Mouse (Mus musculus) stomach, embryonic 14.5 days (tissue): ENCODE results near the gene Parvb. TPM values are rescaled to one million over a fixed set of nuclear protein-coding genes. Genes with fewer than 3 reads are reported as not detected.

Experiments
- ATAC-seq: fragments of 200-750 bp; cut with Nextera tagmentation; 2 replicates; pipeline ENCODE4 v1.8.0; 2017; ENCODE audit warnings: low read depth, moderate TSS enrichment; ENCODE audit not compliant: insufficient number of reproducible peaks, insufficient read depth, low FRiP score
- H3K27ac ChIP-seq: fragments of 300-500 bp; sonication (generic); 2 replicates; pipeline ENCODE4 v1.5.1; 2014; ENCODE audit warnings: mild to moderate bottlenecking, low read length, moderate library complexity, mixed read lengths
- H3K27me3 ChIP-seq: fragments of 300-500 bp; sonication (generic); 2 replicates; pipeline ENCODE4 v1.6.1; 2014; ENCODE audit warnings: low read length, control low read depth, mixed read lengths; ENCODE audit not compliant: control insufficient read depth, insufficient read depth
- H3K36me3 ChIP-seq: fragments of 300-500 bp; sonication (generic); 2 replicates; pipeline ENCODE4 v1.6.1; 2014; ENCODE audit warnings: mild to moderate bottlenecking, control low read depth, low read length, moderate library complexity, mixed read lengths; ENCODE audit not compliant: control insufficient read depth, insufficient read depth
- H3K4me1 ChIP-seq: fragments of 300-500 bp; sonication (generic); 2 replicates; pipeline ENCODE4 v1.6.1; 2014; ENCODE audit warnings: low read length, control low read depth, mixed read lengths; ENCODE audit not compliant: control insufficient read depth, insufficient read depth
- H3K4me2 ChIP-seq: fragments of 300-500 bp; sonication (generic); replicated peaks from 2 replicates; pipeline ENCODE4 v1.6.1; 2014; ENCODE audit warnings: low read depth, low read length, control low read depth
- H3K4me3 ChIP-seq: fragments of 300-500 bp; sonication (generic); 2 replicates; pipeline ENCODE4 v1.5.1; 2014; ENCODE audit warnings: low read depth, low read length, control low read depth
- H3K9ac ChIP-seq: fragments of 300-500 bp; sonication (generic); replicated peaks from 2 replicates; pipeline ENCODE4 v1.6.1; 2014; ENCODE audit warnings: low read depth, mild to moderate bottlenecking, control low read depth, low read length, moderate library complexity, mixed read lengths
- H3K9me3 ChIP-seq: fragments of 300-500 bp; sonication (generic); 2 replicates; pipeline ENCODE4 v1.6.1; 2016; ENCODE audit warnings: low read depth, low read length, control low read depth; ENCODE audit not compliant: control insufficient read depth
- whole genome bisulfite sequencing: fragments of 180-500 bp; shearing (Covaris S2); extraction: QIAGEN DNeasy Blood & Tissue Kit; methylation state at CpG from one replicate; pipeline ENCODE4 v1.1.7; 2014; 5-methylcytosine and 5-hydroxymethylcytosine counted together
- polyA plus RNA-seq: library from polyadenylated mRNA; unstranded; fragments of >200 nt; fragmentation: Nextera tagmentation; extraction: Ambion mirVana; gene quantifications from 2 replicates; pipeline ENCODE4 v1.2.1, GENCODE M21; 2014

Gene Parvb
- 4.1 and 4.4 TPM in 2 replicates for polyA plus RNA-seq

- ATAC-seq, result peak; percentile 50; the same call in 1 of the 2 replicates
- peak within 1 kb of the TSS; percentile 92 for H3K4me2 ChIP-seq
- 0 out of 2 replicates have a peak, but pooled peaks cover 13% of the 10 kb centered on the region for H3K4me1 ChIP-seq
- peak within 1 kb of the TSS; percentile 42 for H3K4me3 ChIP-seq
- no peaks in the 10 kb centered on the region for H3K27me3 ChIP-seq
- WGBS, result 2% methylated on average over 52 of the region's 53 CpGs
- H3K9ac ChIP-seq, result peak within 1 kb of the TSS; percentile 32; the same call in 1 of the 2 replicates
- no peaks in the 10 kb centered on the region for H3K9me3 ChIP-seq
- H3K27ac ChIP-seq, result 0 out of 2 replicates have a peak within 1 kb of the TSS, but pooled peaks have one; percentile 33
- no peaks in the 10 kb centered on the region for H3K36me3 ChIP-seq
Measured at GRCm38 (mm10) chr15:84231721-84232561, at the start of gene Parvb. Parvb (plus strand) TSS chr15:84232043.

- Histone ChIP-seq H3K4me2 (no peak overlapping the region), H3K4me1 (no peaks in the 10 kb centered on the region), H3K36me3 (no peaks in the 10 kb centered on the region), H3K27ac (no peak overlapping the region), H3K9ac (no peak overlapping the region), H3K27me3 (no peaks in the 10 kb centered on the region), H3K4me3 (no peak overlapping the region), H3K9me3 (no peaks in the 10 kb centered on the region)
- 16% methylated on average over 1 of the region's 1 CpGs for WGBS
- no peak for ATAC-seq
Measured at GRCm38 (mm10) chr15:84183967-84184366, 47.9 kb upstream of the Parvb start.

- no peak overlapping the region for H3K9ac ChIP-seq
- H3K4me2 ChIP-seq, result no peak overlapping the region
- H3K36me3 ChIP-seq, result no peaks in the 10 kb centered on the region
- H3K4me1 ChIP-seq, result no peaks in the 10 kb centered on the region
- H3K9me3 ChIP-seq, result no peaks in the 10 kb centered on the region
- H3K27ac ChIP-seq, result no peak overlapping the region
- ATAC-seq, result no peak
- WGBS, result 45% methylated on average over 4 of the region's 4 CpGs
- no peak overlapping the region for H3K4me3 ChIP-seq
- no peaks in the 10 kb centered on the region for H3K27me3 ChIP-seq
Measured at GRCm38 (mm10) chr15:84186196-84186595, 45.6 kb upstream of the Parvb start.

GRCm38 (mm10) chr15:84188887-84189530 lies 42.8 kb upstream of the Parvb start:
- ATAC-seq, result no peak
- 55% methylated on average over 2 of the region's 2 CpGs for WGBS
- H3K4me2 ChIP-seq, result no peak overlapping the region

DNA sequence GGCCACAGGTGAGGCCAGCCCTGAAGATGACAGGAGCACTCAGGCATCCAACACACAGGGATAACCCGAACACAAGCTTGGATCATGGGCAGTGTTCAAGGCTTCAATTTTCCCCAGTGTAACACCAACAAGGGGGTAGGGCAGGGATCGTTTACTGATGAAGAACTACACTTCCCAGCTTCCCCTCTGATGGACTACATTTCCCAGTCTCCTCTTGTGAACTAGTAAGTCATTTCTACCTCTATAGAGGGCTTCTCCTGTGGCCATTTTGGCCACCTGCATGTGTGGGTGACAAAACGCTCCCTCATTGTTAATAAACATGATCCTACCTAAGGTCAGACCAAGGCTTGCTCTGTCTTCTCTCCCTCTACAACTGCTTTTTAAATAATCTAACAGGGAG lies 42.0 kb upstream of the Parvb start:
- Histone ChIP-seq H3K27me3 (no peaks in the 10 kb centered on the region), H3K36me3 (no peaks in the 10 kb centered on the region), H3K4me1 (peaks cover 6% of the 10 kb centered on the region), H3K9ac (no peak overlapping the region), H3K9me3 (no peaks in the 10 kb centered on the region), H3K27ac (no peak overlapping the region), H3K4me3 (no peak overlapping the region), H3K4me2 (no peak overlapping the region)
- no peak for ATAC-seq
- WGBS, result 44% methylated on average over 3 of the region's 3 CpGs

More at GRCm38 (mm10) chr15:84188887-84189530, 42.8 kb upstream of the Parvb start:
- H3K9ac ChIP-seq, result no peak overlapping the region
- H3K27ac ChIP-seq, result no peak overlapping the region
- H3K27me3 ChIP-seq, result no peaks in the 10 kb centered on the region
- H3K4me3 ChIP-seq, result no peak overlapping the region
- H3K36me3 ChIP-seq, result no peaks in the 10 kb centered on the region
- H3K9me3 ChIP-seq, result no peaks in the 10 kb centered on the region
- H3K4me1 ChIP-seq, result peaks cover 6% of the 10 kb centered on the region

DNA sequence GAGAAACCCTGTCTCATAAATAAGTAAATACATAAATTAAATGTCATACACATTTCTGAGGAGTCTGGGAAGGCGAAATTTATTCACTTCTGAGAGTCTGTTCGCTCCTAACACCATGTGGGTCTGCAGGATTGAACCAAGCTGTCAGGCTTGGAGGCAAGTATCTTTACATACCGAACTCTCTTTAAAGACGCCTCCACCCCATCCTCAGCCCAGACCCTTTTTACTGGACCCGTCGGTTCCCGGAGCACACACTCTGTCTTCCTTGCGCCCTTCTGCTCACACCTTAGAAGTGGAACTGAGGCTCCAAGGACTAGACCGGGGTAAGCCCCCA lies 40.2 kb upstream of the Parvb start:
- peak overlapping the region; percentile 76 for H3K27ac ChIP-seq
- H3K27me3 ChIP-seq, result no peaks in the 10 kb centered on the region
- WGBS, result 2% methylated on average over 9 of the region's 9 CpGs
- peaks cover 6% of the 10 kb centered on the region for H3K4me1 ChIP-seq
- H3K9ac ChIP-seq, result peak overlapping the region; percentile 67
- H3K4me3 ChIP-seq, result peak overlapping the region; percentile 88
- ATAC-seq, result no peak
- H3K4me2 ChIP-seq, result peak overlapping the region; percentile 68
- H3K9me3 ChIP-seq, result no peaks in the 10 kb centered on the region
- peaks cover 9% of the 10 kb centered on the region for H3K36me3 ChIP-seq

GRCm38 (mm10) chr15:84192058-84192791 lies 39.6 kb upstream of the Parvb start, which contains the start of gene Samm50:
Samm50 (plus strand) TSS chr15:84192241.
- H3K9ac ChIP-seq, result peak within 1 kb of the TSS; percentile 67
- ATAC-seq, result peak; percentile 96
- peak within 1 kb of the TSS; percentile 69 for H3K4me2 ChIP-seq

DNA sequence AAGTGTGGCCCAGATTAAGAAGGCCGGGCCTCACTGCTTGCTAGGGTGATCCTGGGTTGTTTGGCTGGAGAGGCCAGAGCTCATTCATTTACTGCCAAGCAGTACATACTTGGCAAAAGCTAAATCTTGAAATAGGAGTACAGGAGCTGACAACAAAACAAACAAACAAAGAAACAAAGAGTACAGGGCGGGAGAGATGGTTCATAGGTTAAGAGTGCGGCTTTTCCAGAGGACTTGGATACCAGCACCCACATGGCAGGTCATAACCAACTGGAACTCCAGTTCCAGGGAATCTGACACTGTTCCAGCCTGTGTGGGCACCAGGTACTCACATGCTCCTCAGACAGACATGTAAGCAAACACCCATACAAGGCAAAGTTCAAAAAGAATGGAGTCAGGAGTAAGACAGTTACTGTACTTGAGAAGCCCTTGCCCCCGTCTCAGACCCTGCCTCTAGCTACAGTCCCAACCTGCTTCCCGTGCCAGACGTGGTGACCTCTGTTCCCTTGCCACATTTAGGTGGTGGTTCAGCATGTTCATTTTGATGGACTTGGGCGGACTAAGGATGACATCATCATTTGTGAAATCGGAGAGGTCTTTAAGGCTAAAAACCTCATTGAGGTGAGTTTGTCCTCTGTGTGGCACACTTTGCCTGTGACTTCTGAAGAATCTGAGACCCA lies 35.2 kb upstream of the Parvb start:
- no peak for ATAC-seq
- no peak overlapping the region for H3K4me2 ChIP-seq
- 89% methylated on average over 8 of the region's 8 CpGs for WGBS
- H3K4me3 ChIP-seq, result no peak overlapping the region
- H3K36me3 ChIP-seq, result peaks cover 55% of the 10 kb centered on the region
- no peaks in the 10 kb centered on the region for H3K27me3 ChIP-seq
- H3K4me1 ChIP-seq, result peaks cover 6% of the 10 kb centered on the region
- H3K27ac ChIP-seq, result no peak overlapping the region
- H3K9ac ChIP-seq, result no peak overlapping the region
- H3K9me3 ChIP-seq, result no peaks in the 10 kb centered on the region

More at GRCm38 (mm10) chr15:84192058-84192791, 39.6 kb upstream of the Parvb start, which contains the start of gene Samm50:
- Histone ChIP-seq H3K27me3 (no peaks in the 10 kb centered on the region), H3K27ac (peak within 1 kb of the TSS; percentile 83), H3K4me3 (peak within 1 kb of the TSS; percentile 88), H3K9me3 (no peaks in the 10 kb centered on the region), H3K4me1 (peaks cover 6% of the 10 kb centered on the region), H3K36me3 (peaks cover 14% of the 10 kb centered on the region)
- WGBS, result 6% methylated on average over 48 of the region's 48 CpGs
